Mouse (Mus musculus) thymus, adult 2 months (tissue): ENCODE data around the gene Mycl. TPM values are rescaled to one million over a fixed set of nuclear protein-coding genes. Genes with fewer than 3 reads are reported as not detected.
"Not testable (repeated sequence)": the region's sequence is repeated elsewhere in the genome, so short reads cannot be mapped to it uniquely, and the experiment has no call there.

Experiments used
- DNase-seq: peaks from one replicate; pipeline ENCODE4 v3.0.0; 2021
- H3K27ac ChIP-seq: fragments of 200-500 bp; 2 replicates; pipeline ENCODE4 v1.5.1; 2012; ENCODE audit warnings: low read length, control low read depth; ENCODE audit not compliant: control insufficient read depth, insufficient read depth
- H3K27me3 ChIP-seq: fragments of 200-500 bp; 2 replicates; pipeline ENCODE4 v1.6.1; 2012; ENCODE audit warnings: mild to moderate bottlenecking, low read length, moderate library complexity, mixed read lengths; ENCODE audit not compliant: control insufficient read depth, insufficient read depth
- H3K36me3 ChIP-seq: fragments of 200-500 bp; 2 replicates; pipeline ENCODE4 v1.6.1; 2012; ENCODE audit warnings: mild to moderate bottlenecking, low read length, moderate library complexity; ENCODE audit not compliant: control insufficient read depth, insufficient read depth
- H3K4me1 ChIP-seq: fragments of 200-500 bp; replicated peaks from 2 replicates; pipeline ENCODE4 v1.6.1; 2012; ENCODE audit warnings: low read length; ENCODE audit not compliant: control insufficient read depth, insufficient read depth
- H3K4me3 ChIP-seq: fragments of 200-500 bp; 2 replicates; pipeline ENCODE4 v1.5.1; 2012; ENCODE audit warnings: mild to moderate bottlenecking, low read length, control low read depth, moderate library complexity; ENCODE audit not compliant: control insufficient read depth, insufficient read depth
- CTCF ChIP-seq: fragments of 200-500 bp; IDR thresholded peaks from 2 replicates; pipeline ENCODE4 v1.5.1; 2012; ENCODE audit warnings: mild to moderate bottlenecking, control low read depth, low read length, moderate library complexity, borderline replicate concordance; ENCODE audit not compliant: control insufficient read depth, poor library complexity, insufficient read depth; ENCODE audit errors: extremely low read depth
- POLR2A ChIP-seq: fragments of 200-500 bp; IDR thresholded peaks from 2 replicates; pipeline ENCODE4 v1.6.1; 2012; ENCODE audit warnings: mild to moderate bottlenecking, low read length, control low read depth, moderate library complexity; ENCODE audit not compliant: control insufficient read depth, poor library complexity, insufficient read depth; ENCODE audit errors: extremely low read depth
- WGBS: fragments of 180-500 bp; shearing (Covaris S2); methylation state at CpG from one replicate; pipeline ENCODE4 v1.1.7; 2018; 5-methylcytosine and 5-hydroxymethylcytosine counted together
- polyA plus RNA-seq: library from polyadenylated mRNA; depleted of rRNA; stranded (reverse); fragments of >200 nt; gene quantifications from 2 replicates; pipeline ENCODE4 v1.2.3, GENCODE M21; 2012

Gene Mycl
- polyA plus RNA-seq, 1 experiment = 5.2 TPM

DNA sequence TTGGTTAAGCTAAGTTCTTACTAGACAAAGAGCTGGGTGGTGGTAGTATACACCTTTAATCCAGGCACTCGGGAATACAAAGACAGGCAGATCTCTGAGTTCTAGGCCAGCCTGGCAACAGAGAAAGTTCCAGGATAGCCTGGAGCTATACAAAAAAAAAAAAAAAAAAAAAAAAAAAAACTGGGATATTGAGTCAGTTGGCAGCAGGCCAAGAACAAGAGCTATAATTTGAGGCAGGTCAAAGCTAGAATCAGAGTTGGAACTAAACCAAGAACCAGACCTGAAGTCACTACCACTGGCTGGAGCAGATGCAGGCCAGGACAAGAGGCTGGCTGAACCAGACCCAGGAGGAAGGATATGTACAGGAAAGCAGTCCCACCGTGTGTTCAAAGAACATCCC, 14.8 kb upstream of the Mycl start:
- H3K27ac ChIP-seq = no peak overlapping the region

DNA sequence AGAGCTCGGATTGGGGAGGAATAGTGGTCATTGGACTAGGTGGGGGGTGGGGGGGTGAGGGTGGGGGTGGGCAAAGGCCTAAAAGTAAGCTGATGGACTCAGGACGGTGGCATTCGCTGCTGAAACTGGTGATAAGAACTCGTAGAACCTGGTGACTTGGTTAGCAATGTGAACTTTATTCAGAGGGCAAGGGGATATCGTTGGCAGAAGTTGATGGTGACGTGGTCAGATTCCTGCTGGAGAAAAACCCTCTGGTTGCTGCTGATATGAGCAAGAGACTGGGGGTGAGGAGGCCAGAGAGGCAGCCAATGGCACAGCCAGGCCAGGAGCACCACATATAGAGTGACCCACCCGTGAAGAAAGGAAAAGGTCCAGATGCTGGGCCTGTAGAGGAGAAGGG, 14.2 kb upstream of the Mycl start:
- Histone ChIP-seq H3K27me3 (no peaks in the 10 kb centered on the region), H3K4me3 (no peak overlapping the region), H3K4me1 (peaks cover 14% of the 10 kb centered on the region), H3K36me3 (no peaks in the 10 kb centered on the region), H3K27ac (no peak overlapping the region)
- TF ChIP-seq CTCF (no peak), POLR2A (no peak)
- no peak for DNase-seq
- WGBS = 92% methylated on average over 7 of the region's 7 CpGs

More for the DNA sequence above, 14.8 kb upstream of the Mycl start:
- no peaks in the 10 kb centered on the region for H3K27me3 ChIP-seq
- no peaks in the 10 kb centered on the region for H3K36me3 ChIP-seq
- WGBS = 75% methylated on average over 2 of the region's 2 CpGs
- DNase-seq = no peak
- no peak overlapping the region for H3K4me3 ChIP-seq
- TF ChIP-seq POLR2A (no peak), CTCF (no peak)
- peaks cover 14% of the 10 kb centered on the region for H3K4me1 ChIP-seq

DNA sequence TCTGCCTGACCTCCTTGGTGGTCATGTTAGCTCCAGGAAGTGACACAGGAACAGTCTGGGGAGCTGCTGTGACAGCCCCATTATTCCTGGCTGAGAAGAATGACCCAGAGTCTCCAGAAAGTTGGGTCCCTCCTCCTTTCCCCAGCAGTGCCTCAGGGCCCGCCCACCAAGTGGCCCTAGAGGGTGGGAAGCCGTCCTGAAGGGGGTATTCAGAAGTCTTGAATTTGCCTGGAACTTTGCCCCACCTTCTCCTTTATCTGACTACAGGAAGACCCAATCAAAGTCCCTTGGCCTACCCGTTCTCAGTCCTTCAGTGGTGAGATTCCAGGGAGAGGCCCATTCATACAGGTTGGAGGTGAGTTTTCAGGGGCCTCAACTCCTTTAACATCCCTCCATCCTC, 13.5 kb upstream of the Mycl start:
- Histone ChIP-seq H3K4me3 (no peak overlapping the region), H3K27ac (no peak overlapping the region), H3K36me3 (no peaks in the 10 kb centered on the region), H3K27me3 (no peaks in the 10 kb centered on the region), H3K4me1 (peaks cover 14% of the 10 kb centered on the region)
- no peak for DNase-seq
- no peak for TF ChIP-seq POLR2A
- no peak for TF ChIP-seq CTCF
- WGBS = 88% methylated on average over 3 of the region's 3 CpGs

- H3K4me3 ChIP-seq = no peak overlapping the region
- WGBS = 76% methylated on average over 3 of the region's 3 CpGs
- no peaks in the 10 kb centered on the region for H3K27me3 ChIP-seq
- H3K36me3 ChIP-seq = no peaks in the 10 kb centered on the region
- DNase-seq = no peak
- no peak for TF ChIP-seq CTCF
- no peak for TF ChIP-seq POLR2A
- H3K27ac ChIP-seq = no peak overlapping the region
- peaks cover 14% of the 10 kb centered on the region for H3K4me1 ChIP-seq
These were observed 12.9 kb upstream of the Mycl start for GRCm38 (mm10) chr4:122982537-122982936.

DNA sequence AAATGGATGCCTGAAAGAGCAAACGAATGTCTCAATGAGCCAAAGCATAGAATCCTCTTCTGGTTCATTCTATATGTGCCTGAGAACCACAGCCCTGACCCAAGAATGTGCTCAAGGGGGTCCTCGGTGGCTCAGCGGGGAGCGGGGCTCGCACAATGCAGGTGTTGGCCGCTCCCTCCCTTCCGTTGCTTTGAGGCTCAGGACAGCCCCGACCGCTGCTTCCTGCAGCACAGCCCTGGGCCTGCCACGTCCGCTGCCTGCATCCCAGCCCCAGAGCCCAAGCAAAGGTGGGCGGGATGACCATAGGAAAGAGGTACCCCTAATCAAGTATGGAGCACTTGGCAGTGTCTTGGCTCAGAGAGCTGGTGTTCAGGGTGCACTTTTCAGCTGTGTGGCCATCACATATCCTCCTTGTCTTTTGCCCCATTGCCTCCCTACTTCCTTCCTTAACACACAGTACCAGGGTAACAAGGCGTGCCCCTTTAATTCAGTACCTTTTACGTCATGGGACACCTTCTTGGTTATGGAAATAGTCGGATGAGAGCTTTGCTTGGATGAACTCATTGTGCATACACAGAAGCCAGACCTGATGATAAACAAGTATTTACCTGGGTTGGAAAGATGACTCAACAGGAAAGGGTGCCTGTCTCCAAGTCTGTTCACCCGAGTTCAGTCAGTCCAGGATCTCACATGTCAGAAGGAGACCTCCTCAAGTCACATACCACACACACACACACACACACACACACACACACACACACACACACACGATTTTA, 11.8 kb upstream of the Mycl start:
- peak; percentile 55 for DNase-seq
- 18% methylated on average over 17 of the region's 17 CpGs for WGBS
- TF ChIP-seq CTCF (no peak), POLR2A (no peak)
- Histone ChIP-seq H3K4me1 (peaks cover 14% of the 10 kb centered on the region), H3K4me3 (peak overlapping the region; percentile 18), H3K27me3 (no peaks in the 10 kb centered on the region), H3K27ac (no peak overlapping the region), H3K36me3 (no peaks in the 10 kb centered on the region)

GRCm38 (mm10) chr4:122985110-122985509, 10.3 kb upstream of the Mycl start:
- H3K4me1 ChIP-seq = peaks cover 14% of the 10 kb centered on the region
- TF ChIP-seq POLR2A (no peak), CTCF (no peak)
- H3K27ac ChIP-seq = no peak overlapping the region
- 13% methylated on average over 8 of the region's 8 CpGs for WGBS
- no peak overlapping the region for H3K4me3 ChIP-seq
- DNase-seq = peak; percentile 72
- no peaks in the 10 kb centered on the region for H3K27me3 ChIP-seq
- H3K36me3 ChIP-seq = no peaks in the 10 kb centered on the region

- Histone ChIP-seq H3K4me3 (no peak overlapping the region), H3K27me3 (no peaks in the 10 kb centered on the region), H3K36me3 (no peaks in the 10 kb centered on the region), H3K4me1 (peaks cover 14% of the 10 kb centered on the region), H3K27ac (no peak overlapping the region)
- TF ChIP-seq POLR2A = no peak
- no peak for TF ChIP-seq CTCF
- no peak for DNase-seq
- WGBS = 92% methylated on average over 4 of the region's 4 CpGs
These were observed 8.0 kb upstream of the Mycl start for GRCm38 (mm10) chr4:122987421-122987820.

GRCm38 (mm10) chr4:122988004-122988403, 7.4 kb upstream of the Mycl start:
- not testable (repeated sequence) for H3K36me3 ChIP-seq, H3K4me3 ChIP-seq, H3K27me3 ChIP-seq, H3K27ac ChIP-seq
- H3K4me1 ChIP-seq = peaks cover 13% of the 10 kb centered on the region
- DNase-seq = peak; percentile 29
- WGBS = 91% methylated on average over 3 of the region's 3 CpGs
